Mouse (Mus musculus) kidney, adult 2 months (tissue): Measurements from ENCODE around the gene Xlr4a.

Source experiments
- CTCF ChIP-seq: fragments of 200-500 bp; conservative IDR thresholded peaks from 2 replicates; pipeline ENCODE4 v1.5.1; 2011; ENCODE audit warnings: low read depth, mild to moderate bottlenecking, control low read depth, low read length, moderate library complexity, mixed read lengths; ENCODE audit not compliant: insufficient read depth, insufficient read length
- POLR2A ChIP-seq: fragments of 200-500 bp; IDR thresholded peaks from one replicate; pipeline ENCODE4 v1.6.1; 2011; ENCODE audit warnings: low read depth, low read length, control low read depth

GRCm38 (mm10) chrX:73061528-73061927 is 20.8 kb downstream of the Xlr4a start:
- TF ChIP-seq CTCF (no peak), POLR2A (no peak)
